Mouse (Mus musculus): ENCODE results near the gene Arfrp1.

Arfrp1 gene

DNA sequence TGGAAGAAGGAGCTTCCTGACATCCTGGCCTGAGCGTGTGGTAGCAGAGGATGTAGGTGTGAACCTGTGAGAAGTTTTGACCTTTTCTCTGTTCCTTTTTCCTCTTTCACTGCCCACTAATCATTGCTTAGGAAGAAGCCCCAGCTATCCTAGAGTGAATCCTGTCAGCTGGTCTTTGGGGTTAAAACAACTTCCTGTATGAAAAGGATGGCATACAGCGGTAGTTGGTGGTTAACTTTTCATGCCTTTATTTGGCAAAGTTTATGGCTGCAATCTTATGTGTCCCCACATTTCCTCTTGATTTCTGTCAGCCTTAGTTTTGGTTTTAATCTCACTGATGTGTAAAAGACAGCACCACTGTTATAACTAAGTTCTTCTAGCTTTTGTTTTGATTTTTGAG lies 12.0 kb upstream of the Arfrp1 start:
- no peak for DNase-seq (ENCODE audit: low spot score in 2 of 2)

DNA sequence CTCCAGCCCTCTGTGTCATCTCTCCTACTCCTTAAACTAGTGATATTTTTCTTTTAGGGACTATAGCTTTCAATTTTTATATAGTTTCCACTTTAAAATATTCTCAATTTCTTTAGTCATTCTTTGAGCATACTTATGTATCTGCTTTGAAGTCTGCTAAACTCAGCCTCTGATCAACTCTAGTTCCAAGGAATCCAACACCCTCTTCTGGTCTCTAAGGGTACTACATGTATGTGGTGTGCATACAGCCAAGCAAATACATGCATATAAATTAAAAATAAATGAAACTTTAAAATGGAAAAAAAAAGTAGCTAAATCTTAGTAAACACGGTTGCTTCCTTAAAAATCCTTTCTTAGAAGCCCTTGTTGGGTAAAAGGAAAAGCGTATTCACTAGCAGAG lies 10.6 kb upstream of the Arfrp1 start:
- DNase-seq (ENCODE audit: low spot score in 2 of 2) = no peak

- no peak for DNase-seq (ENCODE audit: low spot score in 2 of 2)
Measured at GRCm38 (mm10) chr2:181370001-181370400, 4.8 kb upstream of the Arfrp1 start.

- DNase-seq (ENCODE audit: low spot score in 2 of 2) = peak in 1 of 2 experiments; percentile 59
Measured at GRCm38 (mm10) chr2:181365655-181366075, 461 bp upstream of the Arfrp1 start.

- peak in 1 of 2 experiments; percentile 13 for DNase-seq (ENCODE audit: low spot score in 2 of 2)
Measured at GRCm38 (mm10) chr2:181364487-181364859, 731 bp downstream of the Arfrp1 start.

DNA sequence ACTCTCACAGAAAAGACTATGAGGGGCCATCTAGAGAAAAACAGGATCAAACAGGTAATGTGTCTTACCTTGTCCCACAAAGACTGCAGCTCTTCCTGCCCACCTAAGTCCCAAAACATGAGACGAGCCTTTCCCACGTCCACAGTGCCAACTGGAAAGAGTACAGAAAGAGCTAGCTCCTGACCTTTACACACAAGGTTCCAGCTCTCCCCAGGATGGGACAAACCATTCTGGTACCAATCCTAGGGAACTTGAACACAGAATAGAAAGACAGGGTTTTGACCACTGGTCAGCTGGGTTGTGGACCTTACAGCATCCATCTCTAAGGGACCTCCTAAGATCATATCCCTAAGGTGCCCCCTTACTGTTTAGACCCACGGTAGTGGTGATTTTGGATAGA lies 1.3 kb downstream of the Arfrp1 start:
- no peak for DNase-seq (ENCODE audit: low spot score in 2 of 2)

GRCm38 (mm10) chr2:181356780-181357179 lies 8.4 kb downstream of the Arfrp1 start:
- DNase-seq (ENCODE audit: low spot score in 2 of 2) = no peak

DNA sequence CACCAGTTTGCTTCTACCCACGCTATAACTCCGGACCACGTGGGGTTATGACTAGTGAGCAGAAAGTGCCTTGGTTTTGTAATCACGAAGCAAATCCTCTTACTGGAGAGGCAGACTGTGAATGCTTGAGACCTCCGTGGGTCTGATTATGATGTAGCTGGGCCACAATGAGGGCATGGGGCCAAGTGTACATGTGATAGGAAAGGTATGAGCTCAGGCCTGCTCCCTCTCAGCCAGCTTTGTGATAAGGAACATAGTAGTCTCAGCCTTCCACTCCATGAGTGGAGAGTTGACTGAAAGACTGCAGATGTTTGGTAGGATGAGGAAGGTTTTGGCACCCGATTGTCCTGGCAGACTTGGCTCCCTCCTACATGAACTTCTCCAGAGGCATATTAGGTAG lies 22.4 kb downstream of the Arfrp1 start:
- DNase-seq (ENCODE audit: low spot score in 2 of 2) = no peak

DNA sequence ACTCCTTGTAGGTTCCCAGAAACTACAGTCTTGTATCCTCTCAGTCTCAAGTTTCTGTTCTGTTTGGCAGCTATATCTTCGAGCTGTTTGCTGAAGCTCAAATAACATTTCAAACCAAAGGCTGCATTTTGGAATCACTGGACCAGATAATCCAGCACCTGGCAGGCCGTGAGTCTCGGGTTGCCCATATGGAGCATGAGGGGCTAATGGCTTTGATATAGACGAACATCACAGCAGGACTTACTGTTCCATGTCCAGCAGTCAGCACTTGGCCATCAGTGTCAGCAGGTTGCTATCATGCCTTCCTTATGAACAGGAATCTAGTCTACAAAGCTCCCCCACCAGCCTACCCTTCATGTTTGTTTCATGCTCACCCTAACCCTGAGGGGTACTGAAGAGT lies 24.8 kb downstream of the Arfrp1 start:
- no peak for DNase-seq (ENCODE audit: low spot score in 2 of 2)

DNA sequence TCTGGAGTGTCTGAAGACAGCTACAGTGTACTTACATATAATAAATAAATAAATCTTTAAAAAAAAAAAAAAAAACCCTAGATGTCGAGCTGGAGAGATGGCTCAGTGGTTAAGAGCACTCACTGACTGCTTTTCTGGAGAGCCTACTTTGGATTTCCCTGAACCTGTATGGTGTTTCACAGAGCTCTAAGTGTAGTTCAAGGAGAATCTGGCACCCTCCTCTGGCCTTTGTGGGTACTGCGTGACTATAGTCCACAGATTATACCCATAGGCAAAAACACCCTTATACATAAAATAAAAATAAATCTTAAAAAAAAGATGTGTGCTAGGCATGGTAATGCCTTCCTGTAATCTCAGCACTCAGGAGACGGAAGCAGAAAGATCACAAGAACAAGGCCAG lies 31.2 kb downstream of the Arfrp1 start:
- peak; percentile 62 to 82 for DNase-seq (ENCODE audit: low spot score in 2 of 2)

- no peak for DNase-seq (ENCODE audit: low spot score in 2 of 2)
Measured at GRCm38 (mm10) chr2:181332542-181332941, 32.7 kb downstream of the Arfrp1 start.

DNA sequence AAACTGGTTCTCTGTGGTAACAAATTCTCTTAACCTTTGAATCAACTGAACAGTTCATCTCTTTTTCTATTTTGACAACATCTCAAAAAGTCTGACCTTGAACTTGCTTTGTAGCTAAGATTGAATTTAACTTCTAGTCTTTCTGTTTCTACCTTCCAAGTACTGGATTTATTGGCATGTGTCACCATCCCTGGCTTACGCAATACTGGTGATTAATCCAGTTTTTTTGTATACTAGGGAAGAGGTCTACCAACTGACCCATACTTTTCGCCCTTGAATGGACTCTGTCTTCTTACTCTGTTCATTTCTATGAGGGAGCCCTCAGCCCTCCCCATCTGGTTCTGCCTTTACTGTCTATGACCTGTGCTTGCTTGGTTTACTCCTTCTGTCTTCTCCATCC lies 39.1 kb downstream of the Arfrp1 start:
- no peak for DNase-seq (ENCODE audit: low spot score in 2 of 2)

- no peak for DNase-seq (ENCODE audit: low spot score in 2 of 2)
Measured at GRCm38 (mm10) chr2:181322136-181322535, 43.1 kb downstream of the Arfrp1 start.

GRCm38 (mm10) chr2:181320103-181320499 lies 45.1 kb downstream of the Arfrp1 start:
- DNase-seq (ENCODE audit: low spot score in 2 of 2) = no peak

DNA sequence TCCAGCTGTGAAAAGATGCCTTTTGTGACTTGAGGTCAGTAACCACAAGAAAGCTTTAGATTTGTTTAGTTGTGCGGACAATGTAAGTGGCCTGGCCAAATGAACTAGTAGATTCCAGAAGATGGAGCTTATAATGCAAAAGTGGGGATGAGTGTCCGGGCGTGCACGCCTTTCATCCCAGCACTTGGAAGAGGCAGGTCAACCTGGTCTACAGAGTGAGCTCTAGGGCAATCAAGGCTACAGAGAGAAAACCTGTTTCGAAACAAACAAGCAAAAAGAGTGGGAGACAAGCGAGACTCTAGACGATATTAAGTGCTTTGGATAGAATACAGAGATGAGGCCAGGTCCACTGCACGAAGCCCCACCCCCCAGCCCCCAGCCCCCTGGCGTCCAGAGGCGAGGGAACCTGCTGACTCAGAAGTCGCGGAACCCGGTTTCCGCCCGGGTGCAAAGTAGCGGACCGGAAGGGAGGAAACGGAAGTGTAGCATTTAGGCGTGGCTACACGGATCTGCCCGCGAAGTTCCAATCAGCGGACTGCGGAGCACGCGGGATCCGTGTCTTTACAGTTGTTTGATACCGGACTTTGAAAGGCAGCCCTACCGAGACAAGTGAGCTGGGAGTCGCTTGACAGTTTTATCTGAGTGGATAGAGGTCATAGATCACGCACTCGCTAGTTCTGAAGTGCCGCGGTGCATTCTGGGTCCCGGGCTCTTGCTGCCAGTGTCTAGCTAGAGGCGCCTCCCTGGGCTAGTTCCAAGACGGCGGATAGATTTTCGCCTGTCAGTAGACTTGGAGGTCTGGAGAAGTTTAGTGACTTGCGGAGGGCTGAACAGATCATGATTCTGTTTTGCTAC lies 45.7 kb downstream of the Arfrp1 start, which contains the start of gene Rtel1:
Gene Rtel1 (plus strand): TSS at position 492 of the 855 bp plus-strand sequence.
- DNase-seq (ENCODE audit: low spot score in 2 of 2) = peak; percentile 85 to 93

- DNase-seq (ENCODE audit: low spot score in 2 of 2) = peak in 1 of 2 experiments; percentile 57
Measured at GRCm38 (mm10) chr2:181314080-181314810, 51.0 kb downstream of the Arfrp1 start, which contains the start of gene Stmn3. Gene Stmn3 (minus strand): TSS chr2:181314500.

- no peak for DNase-seq (ENCODE audit: low spot score in 2 of 2)
Measured at GRCm38 (mm10) chr2:181313344-181314079, 51.7 kb downstream of the Arfrp1 start.

- no peak for DNase-seq (ENCODE audit: low spot score in 2 of 2)
Measured at GRCm38 (mm10) chr2:181313006-181313343, 52.2 kb downstream of the Arfrp1 start.

DNA sequence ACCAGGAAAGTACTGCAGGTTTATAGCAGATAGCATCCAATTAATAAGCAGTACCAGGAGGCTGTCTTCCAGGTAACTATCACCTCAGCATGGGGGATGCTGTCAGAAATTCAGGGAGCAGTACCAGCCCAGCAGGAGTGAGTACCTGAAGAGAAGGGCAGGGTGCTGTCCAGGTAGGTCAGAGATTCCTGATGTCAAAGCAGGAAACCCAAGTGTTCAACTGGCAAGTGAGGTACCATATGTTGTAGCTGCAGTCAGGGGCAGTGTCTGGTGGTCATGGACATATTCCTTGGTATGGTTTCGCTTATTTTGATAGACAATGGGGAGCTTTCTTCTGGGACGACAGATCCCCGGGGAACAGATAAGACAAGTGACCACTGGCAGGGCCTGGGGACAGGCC lies 52.8 kb downstream of the Arfrp1 start:
- DNase-seq (ENCODE audit: low spot score in 2 of 2) = no peak
